Mouse (Mus musculus): ENCODE results near the gene Bag6.
A peak's percentile ranks its signal among the peaks of the same experiment; 100 is the strongest.

Gene Bag6

GRCm38 (mm10) chr17:35157254-35157653 lies 22.3 kb downstream of the Bag6 start:
- Histone ChIP-seq H3K27me3 (ENCODE audit: insufficient read depth, low read length) (no peaks in the 10 kb centered on the region), H3K4me3 (replicated peaks; ENCODE audit: low read length) (peak overlapping the region; percentile 26; the same call in 1 of the 2 replicates), H3K9me3 (ENCODE audit: low read length) (no peaks in the 10 kb centered on the region), H3K36me3 (ENCODE audit: insufficient read depth, low read length) (peaks cover 100% of the 10 kb centered on the region), H3K4me1 (replicated peaks; ENCODE audit: low read depth, low read length) (peaks cover 89% of the 10 kb centered on the region)
- TF ChIP-seq POU5F1 (IDR thresholded peaks at IDR 0.05; ENCODE audit: borderline replicate concordance, low read length) (no peak), NANOG (IDR thresholded peaks at IDR 0.05; ENCODE audit: borderline replicate concordance, low read length) (no peak)

- Histone ChIP-seq H3K4me3 (replicated peaks; ENCODE audit: low read length) (no peak overlapping the region), H3K36me3 (ENCODE audit: insufficient read depth, low read length) (peaks cover 100% of the 10 kb centered on the region), H3K9me3 (ENCODE audit: low read length) (no peaks in the 10 kb centered on the region), H3K27me3 (ENCODE audit: insufficient read depth, low read length) (no peaks in the 10 kb centered on the region), H3K4me1 (replicated peaks; ENCODE audit: low read depth, low read length) (peaks cover 90% of the 10 kb centered on the region)
- TF ChIP-seq NANOG (IDR thresholded peaks at IDR 0.05; ENCODE audit: borderline replicate concordance, low read length) (no peak), POU5F1 (IDR thresholded peaks at IDR 0.05; ENCODE audit: borderline replicate concordance, low read length) (no peak), CTCF (conservative IDR thresholded peaks at IDR 0.05; ENCODE audit: low read length) (no peak)
Observed at GRCm38 (mm10) chr17:35157661-35158175, 22.7 kb downstream of the Bag6 start.

GRCm38 (mm10) chr17:35158850-35159593 lies 24.0 kb downstream of the Bag6 start:
- no peaks in the 10 kb centered on the region for H3K9me3 ChIP-seq (ENCODE audit: low read length)
- no peak overlapping the region for H3K4me3 ChIP-seq (replicated peaks; ENCODE audit: low read length)
- no peaks in the 10 kb centered on the region for H3K27me3 ChIP-seq (ENCODE audit: insufficient read depth, low read length)
- H3K36me3 ChIP-seq (ENCODE audit: insufficient read depth, low read length): peaks cover 100% of the 10 kb centered on the region
- H3K4me1 ChIP-seq (replicated peaks; ENCODE audit: low read depth, low read length): peaks cover 98% of the 10 kb centered on the region
- TF ChIP-seq NANOG (IDR thresholded peaks at IDR 0.05; ENCODE audit: borderline replicate concordance, low read length): no peak
- no peak for TF ChIP-seq CTCF (conservative IDR thresholded peaks at IDR 0.05; ENCODE audit: low read length)
- TF ChIP-seq POU5F1 (IDR thresholded peaks at IDR 0.05; ENCODE audit: borderline replicate concordance, low read length): no peak

- Histone ChIP-seq H3K36me3 (ENCODE audit: insufficient read depth, low read length) (peaks cover 93% of the 10 kb centered on the region), H3K4me1 (replicated peaks; ENCODE audit: low read depth, low read length) (peaks cover 92% of the 10 kb centered on the region), H3K27me3 (ENCODE audit: insufficient read depth, low read length) (no peaks in the 10 kb centered on the region), H3K9me3 (ENCODE audit: low read length) (no peaks in the 10 kb centered on the region), H3K4me3 (replicated peaks; ENCODE audit: low read length) (no peak overlapping the region)
- no peak for TF ChIP-seq POU5F1 (IDR thresholded peaks at IDR 0.05; ENCODE audit: borderline replicate concordance, low read length)
- no peak for TF ChIP-seq NANOG (IDR thresholded peaks at IDR 0.05; ENCODE audit: borderline replicate concordance, low read length)
- TF ChIP-seq CTCF (conservative IDR thresholded peaks at IDR 0.05; ENCODE audit: low read length): no peak
Observed at GRCm38 (mm10) chr17:35159638-35160037, 24.7 kb downstream of the Bag6 start.

GRCm38 (mm10) chr17:35161421-35161820 lies 26.4 kb downstream of the Bag6 start:
- Histone ChIP-seq H3K4me1 (replicated peaks; ENCODE audit: low read depth, low read length) (peaks cover 83% of the 10 kb centered on the region), H3K9me3 (ENCODE audit: low read length) (no peaks in the 10 kb centered on the region), H3K36me3 (ENCODE audit: insufficient read depth, low read length) (peaks cover 76% of the 10 kb centered on the region), H3K27me3 (ENCODE audit: insufficient read depth, low read length) (no peaks in the 10 kb centered on the region), H3K4me3 (replicated peaks; ENCODE audit: low read length) (peak overlapping the region; percentile 99)
- no peak for TF ChIP-seq POU5F1 (IDR thresholded peaks at IDR 0.05; ENCODE audit: borderline replicate concordance, low read length)
- TF ChIP-seq NANOG (IDR thresholded peaks at IDR 0.05; ENCODE audit: borderline replicate concordance, low read length): no peak
- no peak for TF ChIP-seq CTCF (conservative IDR thresholded peaks at IDR 0.05; ENCODE audit: low read length)

GRCm38 (mm10) chr17:35162121-35162520 lies 27.1 kb downstream of the Bag6 start:
- no peaks in the 10 kb centered on the region for H3K9me3 ChIP-seq (ENCODE audit: low read length)
- H3K4me1 ChIP-seq (replicated peaks; ENCODE audit: low read depth, low read length): peaks cover 78% of the 10 kb centered on the region
- TF ChIP-seq NANOG (IDR thresholded peaks at IDR 0.05; ENCODE audit: borderline replicate concordance, low read length) (no peak), POU5F1 (IDR thresholded peaks at IDR 0.05; ENCODE audit: borderline replicate concordance, low read length) (no peak), CTCF (conservative IDR thresholded peaks at IDR 0.05; ENCODE audit: low read length) (no peak)
- H3K36me3 ChIP-seq (ENCODE audit: insufficient read depth, low read length): peaks cover 69% of the 10 kb centered on the region
- H3K27me3 ChIP-seq (ENCODE audit: insufficient read depth, low read length): no peaks in the 10 kb centered on the region
- peak overlapping the region; percentile 99 for H3K4me3 ChIP-seq (replicated peaks; ENCODE audit: low read length)

GRCm38 (mm10) chr17:35162730-35163129 lies 27.8 kb downstream of the Bag6 start:
- TF ChIP-seq POU5F1 (IDR thresholded peaks at IDR 0.05; ENCODE audit: borderline replicate concordance, low read length) (no peak), CTCF (conservative IDR thresholded peaks at IDR 0.05; ENCODE audit: low read length) (no peak), NANOG (IDR thresholded peaks at IDR 0.05; ENCODE audit: borderline replicate concordance, low read length) (no peak)

GRCm38 (mm10) chr17:35163326-35164081 lies 28.5 kb downstream of the Bag6 start:
- TF ChIP-seq POU5F1 (IDR thresholded peaks at IDR 0.05; ENCODE audit: borderline replicate concordance, low read length) (no peak), NANOG (IDR thresholded peaks at IDR 0.05; ENCODE audit: borderline replicate concordance, low read length) (no peak), CTCF (conservative IDR thresholded peaks at IDR 0.05; ENCODE audit: low read length) (no peak)
- peaks cover 60% of the 10 kb centered on the region for H3K36me3 ChIP-seq (ENCODE audit: insufficient read depth, low read length)
- H3K9me3 ChIP-seq (ENCODE audit: low read length): no peaks in the 10 kb centered on the region
- peaks cover 64% of the 10 kb centered on the region for H3K4me1 ChIP-seq (replicated peaks; ENCODE audit: low read depth, low read length)
- no peaks in the 10 kb centered on the region for H3K27me3 ChIP-seq (ENCODE audit: insufficient read depth, low read length)
- H3K4me3 ChIP-seq (replicated peaks; ENCODE audit: low read length): peak overlapping the region; percentile 99

More at GRCm38 (mm10) chr17:35162730-35163129, 27.8 kb downstream of the Bag6 start:
- peaks cover 65% of the 10 kb centered on the region for H3K36me3 ChIP-seq (ENCODE audit: insufficient read depth, low read length)
- peak overlapping the region; percentile 99 for H3K4me3 ChIP-seq (replicated peaks; ENCODE audit: low read length)
- peaks cover 72% of the 10 kb centered on the region for H3K4me1 ChIP-seq (replicated peaks; ENCODE audit: low read depth, low read length)
- no peaks in the 10 kb centered on the region for H3K27me3 ChIP-seq (ENCODE audit: insufficient read depth, low read length)
- no peaks in the 10 kb centered on the region for H3K9me3 ChIP-seq (ENCODE audit: low read length)

Data from E14TG2a.4 (cell line).